Mouse (Mus musculus) naive thymus-derived CD4-positive, alpha-beta T cell, adult 2 months (primary cell): ENCODE measurements around the gene Tpp1.

Source experiments
- DNase-seq: peaks from one replicate; pipeline ENCODE4 v3.0.0-alpha.2; 2011; ENCODE audit warnings: low read depth

Gene Tpp1

GRCm38 (mm10) chr7:105728701-105729428 is 23.2 kb downstream of the Tpp1 start:
- no peak for DNase-seq

GRCm38 (mm10) chr7:105726980-105727325 is 25.1 kb downstream of the Tpp1 start:
- no peak for DNase-seq

GRCm38 (mm10) chr7:105726144-105726979 is 25.7 kb downstream of the Tpp1 start:
- peak; percentile 78 for DNase-seq

- DNase-seq: no peak
These were observed 30.1 kb downstream of the Tpp1 start for GRCm38 (mm10) chr7:105721916-105722315.

- no peak for DNase-seq
These were observed 36.7 kb downstream of the Tpp1 start for GRCm38 (mm10) chr7:105715366-105715765.

GRCm38 (mm10) chr7:105708733-105709132 is 43.3 kb downstream of the Tpp1 start:
- no peak for DNase-seq

- no peak for DNase-seq
These were observed 48.2 kb downstream of the Tpp1 start for GRCm38 (mm10) chr7:105703816-105704215.

GRCm38 (mm10) chr7:105703184-105703583 is 48.9 kb downstream of the Tpp1 start:
- DNase-seq: no peak
